Mouse (Mus musculus): ENCODE results near the gene Lmna. TPM values are rescaled to one million over a fixed set of nuclear protein-coding genes. Genes with fewer than 3 reads are reported as not detected.

The Lmna gene
- polyA plus RNA-seq, 1 experiment from 2014 or later: 100 TPM

DNA sequence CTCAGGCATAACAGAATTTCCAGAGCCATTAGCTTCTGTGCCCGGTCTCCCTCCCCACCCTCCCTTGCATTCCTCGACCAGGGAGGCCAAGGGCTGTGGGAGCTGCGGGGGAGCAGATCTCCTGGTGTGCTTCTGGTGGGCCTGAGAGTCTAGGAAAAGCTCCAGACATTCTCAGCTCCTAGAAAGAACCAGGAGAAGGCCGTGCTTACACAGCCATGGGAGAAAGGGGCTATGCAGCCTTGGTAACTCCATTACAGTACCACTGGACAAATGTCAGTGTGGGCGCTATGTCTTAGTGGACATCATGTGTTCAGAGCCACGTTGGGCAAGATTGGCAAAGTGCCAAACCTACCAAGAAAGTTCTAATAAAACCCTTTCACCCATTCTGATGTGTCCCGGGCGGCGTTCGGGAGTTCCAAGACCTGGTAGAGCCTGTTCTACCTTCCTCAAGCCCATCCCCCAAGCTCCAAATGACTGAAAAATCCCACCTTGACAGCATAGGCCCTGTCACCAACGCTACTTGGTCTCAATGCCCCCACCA is 7.7 kb downstream of the Lmna start:
- peak overlapping the region; percentile 96 for H3K4me2 ChIP-seq (replicated peaks; ENCODE audit: low read depth, low read length)
- peaks cover 41% of the 10 kb centered on the region for H3K4me1 ChIP-seq (ENCODE audit: insufficient read depth, low read length)
- ATAC-seq (ENCODE audit: low FRiP score, low TSS enrichment): peak; percentile 9
- H3K27me3 ChIP-seq (ENCODE audit: insufficient read depth, low read length): no peaks in the 10 kb centered on the region
- H3K27ac ChIP-seq (ENCODE audit: low read length): peak overlapping the region; percentile 79
- peak overlapping the region; percentile 72 for H3K4me3 ChIP-seq (ENCODE audit: low read length)
- H3K9me3 ChIP-seq (ENCODE audit: low read length): no peaks in the 10 kb centered on the region
- peak overlapping the region; percentile 78 for H3K9ac ChIP-seq (replicated peaks; ENCODE audit: low read length)
- H3K36me3 ChIP-seq (ENCODE audit: insufficient read depth, low read length): no peaks in the 10 kb centered on the region
- WGBS: 15% methylated on average over 11 of the region's 11 CpGs

DNA sequence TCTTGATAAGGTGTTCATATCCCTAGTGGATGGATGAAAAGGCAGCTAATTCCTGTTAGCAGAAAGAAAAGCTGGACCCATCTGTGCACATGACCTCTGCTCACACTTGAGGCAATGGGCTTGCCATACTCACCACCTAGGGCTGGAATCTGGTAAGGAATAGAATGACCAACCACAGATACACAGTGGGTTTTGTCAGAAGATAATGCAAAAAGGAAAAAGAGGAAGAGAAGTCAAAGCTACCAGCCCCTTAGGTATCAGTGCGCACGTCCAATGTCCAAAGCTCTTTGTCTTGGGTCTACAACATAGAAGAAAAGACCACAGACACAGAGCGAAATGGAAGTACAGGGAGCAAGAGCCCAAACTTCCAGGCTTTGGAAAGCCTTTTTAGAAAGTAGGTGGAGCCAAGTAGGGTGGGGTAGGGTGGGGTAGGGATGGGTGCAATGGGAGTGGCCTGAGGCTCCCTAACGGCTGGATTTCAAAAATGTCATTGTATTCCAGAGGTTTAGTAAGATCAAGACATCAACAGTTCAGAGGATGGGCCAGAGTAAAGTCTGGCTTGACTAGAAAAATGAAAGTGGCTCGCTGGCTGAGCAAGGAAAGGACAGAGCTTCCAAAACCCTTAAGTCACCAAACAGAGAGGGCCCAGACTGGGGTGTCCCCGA is 8.3 kb downstream of the Lmna start:
- peak overlapping the region; percentile 79 for H3K27ac ChIP-seq (ENCODE audit: low read length)
- H3K9ac ChIP-seq (replicated peaks; ENCODE audit: low read length): peak overlapping the region; percentile 78
- no peaks in the 10 kb centered on the region for H3K9me3 ChIP-seq (ENCODE audit: low read length)
- ATAC-seq (ENCODE audit: low FRiP score, low TSS enrichment): no peak
- WGBS: 58% methylated on average over 6 of the region's 6 CpGs
- H3K4me2 ChIP-seq (replicated peaks; ENCODE audit: low read depth, low read length): peak overlapping the region; percentile 96
- H3K36me3 ChIP-seq (ENCODE audit: insufficient read depth, low read length): no peaks in the 10 kb centered on the region
- H3K4me3 ChIP-seq (ENCODE audit: low read length): peak overlapping the region; percentile 72
- H3K4me1 ChIP-seq (ENCODE audit: insufficient read depth, low read length): peaks cover 39% of the 10 kb centered on the region
- H3K27me3 ChIP-seq (ENCODE audit: insufficient read depth, low read length): no peaks in the 10 kb centered on the region

DNA sequence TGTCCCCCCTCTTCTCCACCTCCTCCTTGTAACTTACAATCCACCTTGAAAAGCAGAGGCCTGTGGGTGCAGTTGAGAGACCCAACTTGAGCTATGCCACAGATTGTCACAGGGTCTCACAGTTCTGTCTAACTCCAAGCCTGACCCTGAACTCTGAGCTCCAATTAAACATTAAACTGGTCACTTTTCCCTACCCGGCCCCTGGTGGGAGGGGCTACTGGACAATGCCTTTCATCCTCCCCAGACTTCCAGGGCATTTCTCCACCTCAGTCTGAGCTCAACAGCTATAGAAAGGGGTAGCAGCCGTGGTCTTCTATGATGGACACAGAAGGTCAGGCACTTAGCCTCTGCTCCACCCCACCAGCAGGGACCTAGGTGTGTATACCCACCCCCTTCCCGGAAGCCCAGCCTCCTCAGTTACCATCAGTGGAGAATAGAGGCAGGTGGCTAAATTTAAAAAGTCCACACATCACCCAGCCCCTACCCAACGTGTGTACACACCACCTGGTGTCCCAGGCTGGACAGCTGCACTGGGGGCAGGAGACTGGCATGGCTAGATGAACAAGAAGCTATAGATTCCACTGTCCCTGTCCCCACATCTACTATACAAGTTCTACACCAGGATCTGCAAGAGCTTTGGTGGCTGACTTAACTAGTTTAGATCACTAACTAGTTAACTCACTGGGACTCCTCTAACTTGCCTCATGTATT is 8.9 kb downstream of the Lmna start:
- 0 out of 2 replicates have a peak, but pooled peaks have one; percentile 5 for ATAC-seq (ENCODE audit: low FRiP score, low TSS enrichment)
- Histone ChIP-seq H3K9me3 (ENCODE audit: low read length) (no peaks in the 10 kb centered on the region), H3K27me3 (ENCODE audit: insufficient read depth, low read length) (no peaks in the 10 kb centered on the region), H3K36me3 (ENCODE audit: insufficient read depth, low read length) (no peaks in the 10 kb centered on the region), H3K4me2 (replicated peaks; ENCODE audit: low read depth, low read length) (peak overlapping the region; percentile 96), H3K4me3 (ENCODE audit: low read length) (peak overlapping the region; percentile 72; the same call in 1 of the 2 replicates), H3K4me1 (ENCODE audit: insufficient read depth, low read length) (peaks cover 46% of the 10 kb centered on the region), H3K27ac (ENCODE audit: low read length) (peak overlapping the region; percentile 79; the same call in 1 of the 2 replicates), H3K9ac (replicated peaks; ENCODE audit: low read length) (peak overlapping the region; percentile 78)
- WGBS: 45% methylated on average over 4 of the region's 4 CpGs

DNA sequence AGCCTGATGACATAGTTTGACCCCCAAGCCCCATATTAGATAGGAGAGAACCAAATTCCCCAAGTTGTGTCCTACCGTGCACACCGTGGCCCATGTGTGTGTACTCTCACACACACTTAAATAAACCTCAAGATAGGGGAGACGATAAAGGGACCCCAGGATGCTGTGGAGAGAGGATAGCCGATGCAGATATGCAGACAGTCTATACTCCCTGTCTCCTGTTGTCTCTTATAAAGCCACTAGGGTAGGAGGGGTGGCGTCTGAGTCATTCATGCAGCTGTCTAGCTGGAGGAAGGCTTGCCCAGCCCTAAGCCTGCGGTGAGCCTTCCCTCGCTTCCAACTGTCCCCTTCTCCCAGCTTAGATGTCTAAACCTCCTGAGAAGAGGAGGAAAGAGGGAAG is 9.7 kb downstream of the Lmna start:
- H3K4me3 ChIP-seq (ENCODE audit: low read length): no peak overlapping the region
- H3K9ac ChIP-seq (replicated peaks; ENCODE audit: low read length): no peak overlapping the region
- no peaks in the 10 kb centered on the region for H3K36me3 ChIP-seq (ENCODE audit: insufficient read depth, low read length)
- H3K27me3 ChIP-seq (ENCODE audit: insufficient read depth, low read length): no peaks in the 10 kb centered on the region
- no peak for ATAC-seq (ENCODE audit: low FRiP score, low TSS enrichment)
- no peaks in the 10 kb centered on the region for H3K9me3 ChIP-seq (ENCODE audit: low read length)
- no peak overlapping the region for H3K27ac ChIP-seq (ENCODE audit: low read length)
- WGBS: 92% methylated on average over 7 of the region's 7 CpGs
- peaks cover 53% of the 10 kb centered on the region for H3K4me1 ChIP-seq (ENCODE audit: insufficient read depth, low read length)
- H3K4me2 ChIP-seq (replicated peaks; ENCODE audit: low read depth, low read length): no peak overlapping the region

DNA sequence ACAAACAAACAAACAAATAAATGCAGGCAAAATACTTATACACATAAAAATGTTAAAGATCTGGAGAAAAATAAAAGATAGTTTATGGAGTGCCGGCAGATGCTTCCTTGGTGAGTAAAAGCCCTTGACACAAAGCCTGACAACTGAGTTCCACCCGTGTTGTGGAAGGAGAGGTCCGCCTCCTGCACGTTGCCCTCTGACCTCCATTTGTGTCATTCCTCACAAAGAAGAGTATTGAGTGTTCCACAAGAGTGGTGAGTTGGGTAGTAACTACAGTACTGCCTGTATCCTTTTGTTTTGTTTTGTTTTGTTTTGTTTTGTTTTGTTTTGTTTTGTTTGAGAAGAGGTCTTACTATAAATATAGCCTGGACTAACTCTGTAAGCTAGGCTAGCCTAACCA is 10.2 kb downstream of the Lmna start:
- Histone ChIP-seq H3K36me3 (ENCODE audit: insufficient read depth, low read length) (no peaks in the 10 kb centered on the region), H3K27ac (ENCODE audit: low read length) (no peak overlapping the region), H3K27me3 (ENCODE audit: insufficient read depth, low read length) (no peaks in the 10 kb centered on the region), H3K9ac (replicated peaks; ENCODE audit: low read length) (no peak overlapping the region), H3K4me3 (ENCODE audit: low read length) (no peak overlapping the region), H3K4me1 (ENCODE audit: insufficient read depth, low read length) (peaks cover 57% of the 10 kb centered on the region), H3K4me2 (replicated peaks; ENCODE audit: low read depth, low read length) (no peak overlapping the region), H3K9me3 (ENCODE audit: low read length) (no peaks in the 10 kb centered on the region)
- 76% methylated on average over 4 of the region's 4 CpGs for WGBS
- no peak for ATAC-seq (ENCODE audit: low FRiP score, low TSS enrichment)

DNA sequence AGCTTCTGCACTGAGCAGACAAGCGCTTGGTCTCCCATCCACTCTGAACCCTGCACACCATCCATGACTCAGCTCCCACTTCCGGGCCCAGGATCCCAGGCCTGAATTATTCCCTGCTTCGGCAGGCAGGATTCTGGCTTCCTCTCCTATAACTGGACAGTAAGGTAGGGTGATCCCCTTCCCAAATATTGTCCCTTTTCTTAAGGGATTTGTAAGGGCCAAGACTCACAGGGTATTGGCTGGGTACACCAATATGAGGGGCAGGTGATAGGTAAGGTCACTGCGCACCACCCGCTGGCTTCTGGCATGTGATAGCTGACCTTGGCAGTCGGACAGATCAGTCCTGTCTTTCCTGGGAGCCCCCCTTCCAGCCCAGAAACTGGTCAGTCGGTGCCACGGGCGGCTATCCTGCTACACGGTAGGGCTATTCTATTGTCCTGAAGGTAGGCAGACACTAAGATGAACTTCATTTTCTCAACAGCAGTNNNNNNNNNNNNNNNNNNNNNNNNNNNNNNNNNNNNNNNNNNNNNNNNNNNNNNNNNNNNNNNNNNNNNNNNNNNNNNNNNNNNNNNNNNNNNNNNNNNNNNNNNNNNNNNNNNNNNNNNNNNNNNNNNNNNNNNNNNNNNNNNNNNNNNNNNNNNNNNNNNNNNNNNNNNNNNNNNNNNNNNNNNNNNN is 13.9 kb downstream of the Lmna start:
- Histone ChIP-seq H3K36me3 (ENCODE audit: insufficient read depth, low read length) (no peaks in the 10 kb centered on the region), H3K9me3 (ENCODE audit: low read length) (no peaks in the 10 kb centered on the region), H3K4me3 (ENCODE audit: low read length) (no peak overlapping the region), H3K4me1 (ENCODE audit: insufficient read depth, low read length) (peaks cover 51% of the 10 kb centered on the region), H3K4me2 (replicated peaks; ENCODE audit: low read depth, low read length) (no peak overlapping the region), H3K27me3 (ENCODE audit: insufficient read depth, low read length) (no peaks in the 10 kb centered on the region), H3K27ac (ENCODE audit: low read length) (no peak overlapping the region), H3K9ac (replicated peaks; ENCODE audit: low read length) (no peak overlapping the region; the same call in 1 of the 2 replicates)
- 78% methylated on average over 10 of the region's 10 CpGs for WGBS
- no peak for ATAC-seq (ENCODE audit: low FRiP score, low TSS enrichment)

DNA sequence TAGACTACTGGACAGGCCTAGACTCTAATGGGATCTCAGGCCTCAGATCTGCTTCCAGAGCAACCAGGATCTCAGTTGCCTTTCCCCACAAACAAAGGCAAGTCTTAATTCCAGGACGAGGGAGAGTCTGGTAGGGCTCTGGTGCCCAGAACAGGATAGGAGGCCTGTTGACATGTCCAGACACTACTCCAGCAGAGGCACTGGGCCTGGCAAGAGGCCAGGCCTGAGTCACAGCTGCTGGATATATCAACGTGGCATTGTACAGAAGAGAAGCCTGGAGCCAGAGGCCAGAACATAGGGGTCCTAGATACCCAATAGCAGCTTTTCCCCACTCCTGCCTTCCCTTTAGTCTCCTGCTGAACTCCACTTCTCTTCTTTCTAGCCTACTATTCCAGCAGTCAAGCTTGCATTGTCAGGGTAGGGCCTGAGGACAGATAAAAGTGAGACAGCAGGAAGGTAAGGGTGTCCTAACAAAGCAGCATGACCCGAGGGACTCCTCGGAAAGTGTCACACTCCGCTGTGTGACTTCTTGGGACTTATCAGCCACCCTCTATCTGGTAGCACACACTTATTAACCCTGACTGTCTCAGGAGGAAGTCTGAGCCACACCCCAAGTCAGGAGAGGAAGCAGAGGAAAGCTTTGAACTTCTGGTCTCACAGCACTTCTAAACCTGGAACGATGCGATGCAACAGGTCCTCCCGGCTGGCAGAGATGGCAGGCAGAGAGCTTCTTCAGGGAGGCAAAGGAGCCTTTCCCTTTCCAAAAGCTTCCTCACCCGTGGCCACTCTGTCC is 14.7 kb downstream of the Lmna start:
- Histone ChIP-seq H3K36me3 (ENCODE audit: insufficient read depth, low read length) (no peaks in the 10 kb centered on the region), H3K27ac (ENCODE audit: low read length) (0 out of 2 replicates have a peak overlapping the region, but pooled peaks have one; percentile 27), H3K4me1 (ENCODE audit: insufficient read depth, low read length) (peaks cover 42% of the 10 kb centered on the region), H3K4me2 (replicated peaks; ENCODE audit: low read depth, low read length) (no peak overlapping the region), H3K9ac (replicated peaks; ENCODE audit: low read length) (no peak overlapping the region), H3K27me3 (ENCODE audit: insufficient read depth, low read length) (no peaks in the 10 kb centered on the region), H3K9me3 (ENCODE audit: low read length) (no peaks in the 10 kb centered on the region), H3K4me3 (ENCODE audit: low read length) (no peak overlapping the region)
- ATAC-seq (ENCODE audit: low FRiP score, low TSS enrichment): no peak
- WGBS: 56% methylated on average over 9 of the region's 9 CpGs

DNA sequence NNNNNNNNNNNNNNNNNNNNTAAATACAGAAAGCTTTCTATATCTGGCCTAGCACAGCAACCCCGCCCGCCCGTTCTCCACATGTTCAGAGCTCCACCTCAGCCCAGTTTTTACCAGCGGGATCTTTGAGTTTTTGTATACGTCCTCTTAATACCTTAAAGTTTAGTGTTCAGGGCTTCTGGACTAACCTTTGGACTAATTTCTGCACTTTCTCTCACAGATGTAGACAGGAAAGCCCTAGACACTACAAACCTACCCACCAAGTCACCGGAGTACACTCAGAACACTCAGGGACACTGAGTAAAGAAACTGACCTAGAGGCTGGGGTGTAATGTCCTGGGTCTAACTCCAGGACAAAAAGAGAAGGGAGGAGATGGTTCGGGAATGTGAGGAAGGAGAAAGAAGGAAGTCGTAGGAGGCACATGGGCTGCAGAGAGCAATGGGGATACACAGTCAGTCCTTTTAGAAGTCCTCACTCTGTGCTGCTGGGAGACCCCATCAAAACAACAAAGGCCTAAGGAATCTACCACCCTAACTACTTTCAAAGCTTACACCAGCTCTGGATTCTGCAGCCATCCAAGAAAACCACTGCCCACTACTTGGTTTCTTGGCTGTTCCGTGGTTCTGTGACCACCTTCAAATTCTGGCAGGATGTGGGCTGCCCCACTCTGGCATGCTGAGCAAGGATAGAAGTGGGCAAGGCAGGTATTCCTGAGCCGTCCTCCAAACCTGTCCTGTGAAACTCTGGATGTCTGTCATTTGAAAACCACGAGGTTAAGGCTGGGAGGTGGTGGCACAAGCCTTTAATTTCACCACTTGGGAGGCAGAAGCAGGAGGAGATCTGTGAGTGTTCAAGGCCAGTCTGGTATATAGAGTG is 15.8 kb downstream of the Lmna start:
- 73% methylated on average over 11 of the region's 11 CpGs for WGBS
- no peak for ATAC-seq (ENCODE audit: low FRiP score, low TSS enrichment)
- peaks cover 43% of the 10 kb centered on the region for H3K4me1 ChIP-seq (ENCODE audit: insufficient read depth, low read length)
- H3K9ac ChIP-seq (replicated peaks; ENCODE audit: low read length): peak overlapping the region; percentile 72; the same call in 1 of the 2 replicates
- H3K36me3 ChIP-seq (ENCODE audit: insufficient read depth, low read length): no peaks in the 10 kb centered on the region
- H3K27ac ChIP-seq (ENCODE audit: low read length): peak overlapping the region; percentile 93
- H3K4me2 ChIP-seq (replicated peaks; ENCODE audit: low read depth, low read length): peak overlapping the region; percentile 78
- H3K9me3 ChIP-seq (ENCODE audit: low read length): no peaks in the 10 kb centered on the region
- H3K4me3 ChIP-seq (ENCODE audit: low read length): no peak overlapping the region; the same call in 1 of the 2 replicates
- H3K27me3 ChIP-seq (ENCODE audit: insufficient read depth, low read length): no peaks in the 10 kb centered on the region
